Mouse (Mus musculus): ENCODE data around the gene Zfp418. TPM values are rescaled to one million over a fixed set of nuclear protein-coding genes. Genes with fewer than 3 reads are reported as not detected.
"Not testable (repeated sequence)": the region's sequence is repeated elsewhere in the genome, so short reads cannot be mapped to it uniquely, and the experiment has no call there.

The Zfp418 gene
- polyA plus RNA-seq, 1 experiment from 2014 or later = 3.6 TPM

- Histone ChIP-seq H3K4me2 (ENCODE audit: low read length) (peak overlapping the region; percentile 40), H3K36me3 (ENCODE audit: control insufficient read depth, insufficient read depth, low read length) (peaks cover 9% of the 10 kb centered on the region), H3K9ac (replicated peaks; ENCODE audit: low read length) (no peak overlapping the region; the same call in 1 of the 2 replicates), H3K27me3 (ENCODE audit: control insufficient read depth, insufficient read depth, low read length) (no peaks in the 10 kb centered on the region), H3K9me3 (ENCODE audit: control insufficient read depth, low read length) (no peaks in the 10 kb centered on the region), H3K27ac (replicated peaks; ENCODE audit: low read depth, low read length) (no peak overlapping the region), H3K4me1 (ENCODE audit: control insufficient read depth, insufficient read depth, low read length) (no peaks in the 10 kb centered on the region), H3K4me3 (replicated peaks; ENCODE audit: low read depth, low read length) (peak overlapping the region; percentile 43)
- peak; percentile 73 for ATAC-seq (ENCODE audit: low FRiP score, low TSS enrichment)
- DNase-seq = no peak
- WGBS = 39% methylated on average over 13 of the region's 13 CpGs
Measured at GRCm38 (mm10) chr7:7187417-7188190, 16.5 kb downstream of the Zfp418 start.

GRCm38 (mm10) chr7:7188191-7188942 is 17.2 kb downstream of the Zfp418 start:
- Histone ChIP-seq H3K4me3 (replicated peaks; ENCODE audit: low read depth, low read length) (peak overlapping the region; percentile 43), H3K4me1 (ENCODE audit: control insufficient read depth, insufficient read depth, low read length) (no peaks in the 10 kb centered on the region), H3K9ac (replicated peaks; ENCODE audit: low read length) (no peak overlapping the region; the same call in 1 of the 2 replicates), H3K4me2 (ENCODE audit: low read length) (peak overlapping the region; percentile 40), H3K36me3 (ENCODE audit: control insufficient read depth, insufficient read depth, low read length) (peaks cover 2% of the 10 kb centered on the region; the same call in 1 of the 2 replicates), H3K27me3 (ENCODE audit: control insufficient read depth, insufficient read depth, low read length) (no peaks in the 10 kb centered on the region), H3K9me3 (ENCODE audit: control insufficient read depth, low read length) (no peaks in the 10 kb centered on the region), H3K27ac (replicated peaks; ENCODE audit: low read depth, low read length) (no peak overlapping the region)
- DNase-seq (peak; percentile 86), ATAC-seq (ENCODE audit: low FRiP score, low TSS enrichment) (peak; percentile 95)
- 11% methylated on average over 18 of the region's 18 CpGs for WGBS

- ATAC-seq (ENCODE audit: low FRiP score, low TSS enrichment) = not testable (repeated sequence)
- WGBS = under 1% methylated on average over 24 of the region's 24 CpGs
Measured at GRCm38 (mm10) chr7:7209313-7210151, 38.4 kb downstream of the Zfp418 start, which contains the start of gene Zfp772. Gene Zfp772 (minus strand): TSS chr7:7209998.

More at GRCm38 (mm10) chr7:7209313-7210151, 38.4 kb downstream of the Zfp418 start, which contains the start of gene Zfp772:
- H3K9me3 ChIP-seq (ENCODE audit: control insufficient read depth, low read length); H3K27me3 ChIP-seq (ENCODE audit: control insufficient read depth, insufficient read depth, low read length); H3K4me1 ChIP-seq (ENCODE audit: control insufficient read depth, insufficient read depth, low read length); H3K27ac ChIP-seq (replicated peaks; ENCODE audit: low read depth, low read length): not testable (repeated sequence)
- peak; percentile 62 for DNase-seq
- peak within 1 kb of the TSS; percentile 42 for H3K4me3 ChIP-seq (replicated peaks; ENCODE audit: low read depth, low read length)
- peak within 1 kb of the TSS; percentile 34; the same call in 1 of the 2 replicates for H3K9ac ChIP-seq (replicated peaks; ENCODE audit: low read length)
- peaks cover 13% of the 10 kb centered on the region; the same call in 1 of the 2 replicates for H3K36me3 ChIP-seq (ENCODE audit: control insufficient read depth, insufficient read depth, low read length)
- peak within 1 kb of the TSS; percentile 56 for H3K4me2 ChIP-seq (ENCODE audit: low read length)

Other genes with a start within 250 kb of the Zfp418 start
- gene Aurkc, start 176.0 kb upstream of the Zfp418 start, polyA plus RNA-seq (2014; fragmentation: Nextera tagmentation; extraction: Ambion mirVana) = not detected in 2 replicates
- 24.0 and 27.9 TPM in 2 replicates for gene Zfp954, start 49.8 kb upstream of the Zfp418 start, polyA plus RNA-seq (2014; fragmentation: Nextera tagmentation; extraction: Ambion mirVana)
- gene Zfp773, start 34.6 kb upstream of the Zfp418 start, polyA plus RNA-seq (2014; fragmentation: Nextera tagmentation; extraction: Ambion mirVana) = 14.0 and 16.7 TPM in 2 replicates
- gene Zfp772, start 38.7 kb downstream of the Zfp418 start, polyA plus RNA-seq (2014; fragmentation: Nextera tagmentation; extraction: Ambion mirVana) = 9.1 and 10.3 TPM in 2 replicates
- 0.73 and 1.0 TPM in 2 replicates for gene Vmn2r29, start 76.0 kb downstream of the Zfp418 start, polyA plus RNA-seq (2014; fragmentation: Nextera tagmentation; extraction: Ambion mirVana)
- 10.2 and 13.8 TPM in 2 replicates for gene Gm45844, start 107.0 kb downstream of the Zfp418 start, polyA plus RNA-seq (2014; fragmentation: Nextera tagmentation; extraction: Ambion mirVana)
- gene Clcn4, start 129.5 kb downstream of the Zfp418 start, polyA plus RNA-seq (2014; fragmentation: Nextera tagmentation; extraction: Ambion mirVana) = 166 and 179 TPM in 2 replicates
- not detected in 2 replicates for gene Vmn2r30, start 166.3 kb downstream of the Zfp418 start, polyA plus RNA-seq (2014; fragmentation: Nextera tagmentation; extraction: Ambion mirVana)
- not detected in 2 replicates for gene Gm45783, start 203.2 kb downstream of the Zfp418 start, polyA plus RNA-seq (2014; fragmentation: Nextera tagmentation; extraction: Ambion mirVana)
- gene Vmn2r31, start 228.4 kb downstream of the Zfp418 start, polyA plus RNA-seq (2014; fragmentation: Nextera tagmentation; extraction: Ambion mirVana) = not detected in 2 replicates

Measured in midbrain, embryonic 14.5 days (tissue).